In genomic region chr11:75510627-75510993, GRCm38 (mm10) we compare ENCODE assay signal across 8 mouse cellular contexts. TPM values are rescaled to one million over a fixed set of nuclear protein-coding genes. Genes with fewer than 3 reads are reported as not detected.
DNase-seq lines count a peak whose midpoint lies in the region; ATAC-seq and TF ChIP-seq lines count a peak whose summit lies in the region.

No protein-coding gene starts in this region.

- H3K4me2 ChIP-seq in forebrain, postnatal 0 days (ENCODE audit: low read depth): peak overlapping the region; percentile 97
- peak overlapping the region; percentile 99 for H3K4me2 ChIP-seq in lung, embryonic 14.5 days

- 3% methylated on average over 24 of the region's 24 CpGs for WGBS in forebrain, postnatal 0 days
- 2% methylated on average over 24 of the region's 24 CpGs for WGBS in lung, embryonic 14.5 days

- H3K36me3 ChIP-seq in G1E (replicated peaks): peaks cover 72% of the 10 kb centered on the region
- peaks cover 29% of the 10 kb centered on the region for H3K36me3 ChIP-seq in forebrain, postnatal 0 days (ENCODE audit: insufficient read depth)
- peaks cover 41% of the 10 kb centered on the region for H3K36me3 ChIP-seq in lung, embryonic 14.5 days (ENCODE audit: insufficient read depth)

- H3K27me3 ChIP-seq in G1E (ENCODE audit: insufficient read depth, low read length): peaks cover 15% of the 10 kb centered on the region; the same call in 1 of the 2 replicates
- no peaks in the 10 kb centered on the region for H3K27me3 ChIP-seq in forebrain, postnatal 0 days (ENCODE audit: insufficient read depth, low read length)
- H3K27me3 ChIP-seq in lung, embryonic 14.5 days (ENCODE audit: insufficient read depth, low read length): no peaks in the 10 kb centered on the region

- DNase-seq in G1E (ENCODE audit: low spot score): peak; percentile 74
- DNase-seq in cerebellum, adult 18-20 months: peak; percentile 93 to 95
- peak; percentile 93 for DNase-seq in forebrain, postnatal 0 days
- peak; percentile 99 for DNase-seq in heart, postnatal 4 days
- DNase-seq in layer of hippocampus, adult 8-10 months (ENCODE audit: low spot score in 2 of 2): peak; percentile 81 to 88
- DNase-seq in lung, embryonic 14.5 days: peak; percentile 95
- peak; percentile 93 for DNase-seq in testis, postnatal 14 days (ENCODE audit: low spot score)

- ATAC-seq in G1E (ENCODE audit: extremely low read depth, insufficient number of reproducible peaks, low FRiP score, poor library complexity, severe bottlenecking): peak; percentile 59; the same call in 1 of the 2 replicates
- ATAC-seq in forebrain, postnatal 0 days: peak; percentile 95
- ATAC-seq in lung, embryonic 14.5 days (ENCODE audit: insufficient read depth): peak; percentile 89
- ATAC-seq in neutrophil, adult 5-6 weeks (ENCODE audit: extremely low read depth, insufficient number of reproducible peaks, low FRiP score, poor library complexity, severe bottlenecking): peak; percentile 88

- H3K9me3 ChIP-seq in G1E (replicated peaks): no peaks in the 10 kb centered on the region
- H3K9me3 ChIP-seq in forebrain, postnatal 0 days (ENCODE audit: low read length): no peaks in the 10 kb centered on the region
- H3K9me3 ChIP-seq in lung, embryonic 14.5 days (ENCODE audit: low read depth, low read length): no peaks in the 10 kb centered on the region

- peaks cover 37% of the 10 kb centered on the region for H3K4me1 ChIP-seq in G1E (ENCODE audit: insufficient read depth, low read depth, low read length)
- H3K4me1 ChIP-seq in forebrain, postnatal 0 days (ENCODE audit: insufficient read depth): peaks cover 6% of the 10 kb centered on the region; the same call in 1 of the 2 replicates
- peaks cover 8% of the 10 kb centered on the region for H3K4me1 ChIP-seq in lung, embryonic 14.5 days (ENCODE audit: insufficient read depth)

- H3K9ac ChIP-seq in forebrain, postnatal 0 days: peak overlapping the region; percentile 77
- H3K9ac ChIP-seq in lung, embryonic 14.5 days: peak overlapping the region; percentile 56

- peak; percentile 42 for TF ChIP-seq CTCF in G1E (IDR thresholded peaks at IDR 0.05; ENCODE audit: low read depth, low read length)
- TF ChIP-seq CTCF in forebrain, postnatal 0 days (IDR thresholded peaks at IDR 0.05; ENCODE audit: low read depth): peak; percentile 94
- peak; percentile 91 for TF ChIP-seq CTCF in lung, embryonic 14.5 days (IDR thresholded peaks at IDR 0.05; ENCODE audit: low read depth)

- H3K27ac ChIP-seq in forebrain, postnatal 0 days (ENCODE audit: low read depth, low read length): peak overlapping the region; percentile 79
- H3K27ac ChIP-seq in lung, embryonic 14.5 days (ENCODE audit: low read depth): peak overlapping the region; percentile 82

- peak overlapping the region; percentile 70 for H3K4me3 ChIP-seq in G1E (ENCODE audit: low read depth, low read length)
- H3K4me3 ChIP-seq in forebrain, postnatal 0 days (ENCODE audit: low read depth, low read length): peak overlapping the region; percentile 57
- peak overlapping the region; percentile 47 for H3K4me3 ChIP-seq in lung, embryonic 14.5 days (ENCODE audit: low read depth, low read length)

RNA-seq across cellular contexts. Expression of gene Rilp, which starts 0.7 kb away (rescaled TPM):
- 1.1 and 1.2 TPM in 2 replicates for total RNA-seq in G1E (2014; fragmentation: Nextera tagmentation)
- total RNA-seq in G1E (2017): 0.29 and 0.49 TPM in 2 replicates
- polyA plus RNA-seq in G1E (2012): 0.18 and 0.25 TPM in 2 replicates
- total RNA-seq in forebrain, postnatal 0 days (2014; rRNA removed): 0.67 and 1.6 TPM in 2 replicates
- polyA plus RNA-seq in forebrain, postnatal 0 days (2015; fragmentation: Nextera tagmentation; extraction: Ambion mirVana): 2.9 and 4.9 TPM in 2 replicates
- total RNA-seq in heart, postnatal 4 days (2021): 10 to 100 TPM; 24.5 to 24.7 TPM
- 1 to 10 TPM; 1.1 to 2.3 (median 1.6) TPM for total RNA-seq in layer of hippocampus, adult 8-10 months (2022)
- polyA plus RNA-seq in lung, embryonic 14.5 days (2014; fragmentation: Nextera tagmentation; extraction: Ambion mirVana): 0.43 and 0.58 TPM in 2 replicates
- 0.86 TPM in 1 of 2 replicates, not detected in the other for total RNA-seq in neutrophil, adult 5-6 weeks (2017)

RNA-seq across cellular contexts. Expression of gene Scarf1, which starts 2.7 kb away (rescaled TPM):
- total RNA-seq in G1E (2014; fragmentation: Nextera tagmentation): not detected in 2 replicates
- 0.11 TPM in 1 of 2 replicates, not detected in the other for total RNA-seq in G1E (2017)
- 0.03 and 0.08 TPM in 2 replicates for polyA plus RNA-seq in G1E (2012)
- total RNA-seq in forebrain, postnatal 0 days (2014; rRNA removed): 4.0 and 4.5 TPM in 2 replicates
- 3.1 and 3.5 TPM in 2 replicates for polyA plus RNA-seq in forebrain, postnatal 0 days (2015; fragmentation: Nextera tagmentation; extraction: Ambion mirVana)
- total RNA-seq in heart, postnatal 4 days (2021): 10 to 100 TPM; 14.5 to 15.0 TPM
- total RNA-seq in layer of hippocampus, adult 8-10 months (2022): 1 to 10 TPM; 1.1 to 1.6 (median 1.4) TPM
- 11.6 and 15.2 TPM in 2 replicates for polyA plus RNA-seq in lung, embryonic 14.5 days (2014; fragmentation: Nextera tagmentation; extraction: Ambion mirVana)
- total RNA-seq in neutrophil, adult 5-6 weeks (2017): not detected in 2 replicates

RNA-seq across cellular contexts. Expression of gene Slc43a2, which starts 20.9 kb away (rescaled TPM):
- 11.5 and 14.2 TPM in 2 replicates for total RNA-seq in G1E (2014; fragmentation: Nextera tagmentation)
- 3.8 and 4.2 TPM in 2 replicates for total RNA-seq in G1E (2017)
- polyA plus RNA-seq in G1E (2012): 5.3 and 7.5 TPM in 2 replicates
- 16.5 and 24.0 TPM in 2 replicates for total RNA-seq in forebrain, postnatal 0 days (2014; rRNA removed)
- 10.4 and 14.1 TPM in 2 replicates for polyA plus RNA-seq in forebrain, postnatal 0 days (2015; fragmentation: Nextera tagmentation; extraction: Ambion mirVana)
- 10 to 100 TPM in 1 of 2 experiments, 1 to 10 TPM in 1; 8.9 to 10.5 TPM for total RNA-seq in heart, postnatal 4 days (2021)
- 10 to 100 TPM; 42.6 to 55.5 (median 52.7) TPM for total RNA-seq in layer of hippocampus, adult 8-10 months (2022)
- polyA plus RNA-seq in lung, embryonic 14.5 days (2014; fragmentation: Nextera tagmentation; extraction: Ambion mirVana): 4.0 and 6.4 TPM in 2 replicates
- total RNA-seq in neutrophil, adult 5-6 weeks (2017): 44.0 and 48.4 TPM in 2 replicates

RNA-seq across cellular contexts. Expression of gene Prpf8, which starts 24.0 kb away (rescaled TPM):
- total RNA-seq in G1E (2014; fragmentation: Nextera tagmentation) (537 and 539 TPM in 2 replicates), G1E (2017) (147 and 150 TPM in 2 replicates)
- 55.3 and 90.1 TPM in 2 replicates for polyA plus RNA-seq in G1E (2012)
- 89.0 and 120 TPM in 2 replicates for total RNA-seq in forebrain, postnatal 0 days (2014; rRNA removed)
- 25.6 and 27.9 TPM in 2 replicates for polyA plus RNA-seq in forebrain, postnatal 0 days (2015; fragmentation: Nextera tagmentation; extraction: Ambion mirVana)
- total RNA-seq in heart, postnatal 4 days (2021): 100 to 1,000 TPM; 113 to 115 TPM
- total RNA-seq in layer of hippocampus, adult 8-10 months (2022): 100 to 1,000 TPM; 129 to 140 (median 135) TPM
- polyA plus RNA-seq in lung, embryonic 14.5 days (2014; fragmentation: Nextera tagmentation; extraction: Ambion mirVana): 96.9 and 104 TPM in 2 replicates
- 89.3 and 91.5 TPM in 2 replicates for total RNA-seq in neutrophil, adult 5-6 weeks (2017)

RNA-seq across cellular contexts. Expression of gene Tlcd2, which starts 49.1 kb away (rescaled TPM):
- 1.7 TPM in 1 of 2 replicates, not detected in the other for total RNA-seq in G1E (2014; fragmentation: Nextera tagmentation)
- total RNA-seq in G1E (2017): 0.58 and 1.8 TPM in 2 replicates
- not detected in 2 replicates for polyA plus RNA-seq in G1E (2012)
- 0.31 and 1.4 TPM in 2 replicates for total RNA-seq in forebrain, postnatal 0 days (2014; rRNA removed)
- 0.79 and 1.2 TPM in 2 replicates for polyA plus RNA-seq in forebrain, postnatal 0 days (2015; fragmentation: Nextera tagmentation; extraction: Ambion mirVana)
- 1 to 10 TPM; 6.1 to 6.7 TPM for total RNA-seq in heart, postnatal 4 days (2021)
- under 1 TPM in 3 of 4 experiments, not detected in 1; 0.43 to 0.45 (median 0.45) TPM for total RNA-seq in layer of hippocampus, adult 8-10 months (2022)
- 18.0 and 24.2 TPM in 2 replicates for polyA plus RNA-seq in lung, embryonic 14.5 days (2014; fragmentation: Nextera tagmentation; extraction: Ambion mirVana)
- total RNA-seq in neutrophil, adult 5-6 weeks (2017): 3.3 and 5.6 TPM in 2 replicates

Comparison
In these comparisons a context has a peak if more than half of its experiments do, and no peak if none do; other contexts are left out.
1. Peak in every context shown above with its lines: DNase-seq, ATAC-seq, H3K4me3 ChIP-seq and H3K27ac ChIP-seq.
2. CTCF ChIP-seq: peak in every context shown above with its lines; median percentile 94 in forebrain, postnatal 0 days; 91 in lung, embryonic 14.5 days; 42 in G1E.